Mouse (Mus musculus): ENCODE results near the gene Peak1.

GRCm38 (mm10) chr9:56264308-56265021 is 153.4 kb downstream of the Peak1 start:
- TF ChIP-seq POLR2AphosphoS2 (IDR thresholded peaks at IDR 0.05; ENCODE audit: low read length) (no peak), POLR2A (IDR thresholded peaks at IDR 0.05; ENCODE audit: control insufficient read depth in 1 of 2, insufficient read depth in 1 of 2, low read depth in 1 of 2, low read length in 2 of 2, poor library complexity in 1 of 2) (no peak), MYC (IDR thresholded peaks at IDR 0.05; ENCODE audit: low read depth, low read length) (no peak), ZKSCAN1 (IDR thresholded peaks at IDR 0.05; ENCODE audit: low read depth, low read length) (no peak), GATA1 (IDR thresholded peaks at IDR 0.05; ENCODE audit: low read depth, low read length) (no peak), CTCF (IDR thresholded peaks at IDR 0.05 in 2 of 3, conservative IDR thresholded peaks at IDR 0.05 in 1 of 3; ENCODE audit: control insufficient read depth in 1 of 3, insufficient read depth in 1 of 3, low read depth in 2 of 3, low read length in 3 of 3, poor library complexity in 1 of 3, severe bottlenecking in 1 of 3) (peak in 2 of 3 experiments; percentile 18 to 36; a peak in 2 of 6 replicates), USF1 (IDR thresholded peaks at IDR 0.05; ENCODE audit: low read depth, low read length) (peak; percentile 70), MAZ (IDR thresholded peaks at IDR 0.05; ENCODE audit: low read depth, low read length) (no peak), E2F4 (IDR thresholded peaks at IDR 0.05; ENCODE audit: borderline replicate concordance, low read depth, low read length) (no peak), BHLHE40 (IDR thresholded peaks at IDR 0.05; ENCODE audit: borderline replicate concordance, low read depth, low read length) (no peak), ELF1 (IDR thresholded peaks at IDR 0.05; ENCODE audit: low read depth, low read length) (no peak), HCFC1 (IDR thresholded peaks at IDR 0.05; ENCODE audit: low read depth, low read length) (no peak), NELFE (IDR thresholded peaks at IDR 0.05; ENCODE audit: low read depth, low read length) (no peak)

Data from MEL (cell line).